Mouse (Mus musculus) heart, postnatal 36 days (tissue): ENCODE results near the gene Ccdc157. TPM values are rescaled to one million over a fixed set of nuclear protein-coding genes. Genes with fewer than 3 reads are reported as not detected.
"Not testable (repeated sequence)": the region's sequence is repeated elsewhere in the genome, so short reads cannot be mapped to it uniquely, and the experiment has no call there.

Experiments
- DNase-seq, 2 experiments: peaks; one replicate each; pipeline ENCODE4 v3.0.0; 2021 to 2022
- intact Hi-C: fragments of 180-260 bp; cut with DNase I; formaldehyde crosslinking; loops from one replicate; pipeline ENCODE4 v1.15.1; 2025
- total RNA-seq, 2 experiments: library from RNA; stranded (reverse); gene quantifications; 2 replicates each; pipeline ENCODE4 v1.2.3; 2021

The Ccdc157 gene
- total RNA-seq = 1 to 10 TPM; 5.0 to 5.3 TPM

DNA sequence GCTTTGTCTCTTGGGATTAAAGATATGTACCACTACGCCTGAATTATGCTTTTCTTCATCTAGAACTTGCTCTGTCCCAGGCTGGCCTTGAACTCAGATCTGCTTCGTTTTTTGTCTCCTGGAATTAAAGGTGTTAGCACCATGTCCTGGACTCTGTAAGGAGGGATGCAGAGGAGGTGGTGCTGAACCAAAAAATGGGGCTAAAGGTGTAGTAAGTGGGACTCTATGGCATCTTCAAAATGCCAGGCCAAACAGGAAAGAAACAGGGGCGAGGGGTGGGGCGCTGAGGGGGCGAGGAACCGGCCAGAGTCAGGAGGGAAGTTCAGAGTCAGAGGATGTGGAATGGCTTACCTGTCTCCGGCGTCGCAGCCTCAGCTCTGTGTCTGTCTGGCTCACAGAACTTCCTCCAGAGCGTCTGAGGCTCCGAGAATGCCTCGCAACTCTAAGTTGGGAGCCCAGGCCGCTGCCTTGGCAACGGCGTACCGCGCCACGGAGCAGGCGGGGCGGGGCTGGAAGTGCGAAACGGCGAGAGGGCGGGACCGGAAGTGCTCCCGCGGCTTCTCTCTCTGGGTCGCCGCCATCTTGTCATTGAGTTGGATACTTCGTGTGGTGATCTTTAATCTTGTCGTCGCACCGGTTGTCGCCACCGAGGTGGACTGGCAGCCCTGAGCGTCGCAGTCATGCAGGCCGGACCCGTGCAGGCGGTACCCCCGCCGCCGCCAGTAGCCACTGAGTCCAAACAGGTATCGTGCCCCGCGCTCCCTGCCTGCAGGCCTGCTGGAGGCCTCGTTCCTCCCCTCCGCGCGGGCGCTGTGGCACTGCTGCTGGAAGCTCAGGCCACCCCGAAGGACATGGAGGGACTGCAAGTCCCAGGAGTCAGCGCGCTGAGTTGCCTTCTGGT is at the start of gene Ccdc157, which contains the start of gene Sf3a1:
Gene Ccdc157, minus strand, starts transcription at position 486 of the 901 bp plus-strand sequence.
Gene Sf3a1, plus strand, starts transcription at position 543 of the 901 bp plus-strand sequence.
- peak; percentile 94 for DNase-seq
- intact Hi-C loops = loop anchor here (1.0 kb wide), 2 partner anchors 25 to 59 kb away; partner anchors contain the start of gene Rnf215

- no peak for DNase-seq
- intact Hi-C loops = no loop called here
Observed at GRCm38 (mm10) chr11:4209556-4209955, 49.5 kb upstream of the Ccdc157 start.

- no peak for DNase-seq
- intact Hi-C loops = no loop called here
Observed at GRCm38 (mm10) chr11:4207655-4208054, 47.6 kb upstream of the Ccdc157 start.

- no peak for DNase-seq
- intact Hi-C loops = no loop called here
Observed at GRCm38 (mm10) chr11:4206563-4206962, 46.5 kb upstream of the Ccdc157 start.

- intact Hi-C loops = no loop called here
- DNase-seq = no peak
Observed at GRCm38 (mm10) chr11:4205951-4206350, 45.9 kb upstream of the Ccdc157 start.

GRCm38 (mm10) chr11:4205097-4205655 is 45.1 kb upstream of the Ccdc157 start:
- intact Hi-C loops = no loop called here

DNA sequence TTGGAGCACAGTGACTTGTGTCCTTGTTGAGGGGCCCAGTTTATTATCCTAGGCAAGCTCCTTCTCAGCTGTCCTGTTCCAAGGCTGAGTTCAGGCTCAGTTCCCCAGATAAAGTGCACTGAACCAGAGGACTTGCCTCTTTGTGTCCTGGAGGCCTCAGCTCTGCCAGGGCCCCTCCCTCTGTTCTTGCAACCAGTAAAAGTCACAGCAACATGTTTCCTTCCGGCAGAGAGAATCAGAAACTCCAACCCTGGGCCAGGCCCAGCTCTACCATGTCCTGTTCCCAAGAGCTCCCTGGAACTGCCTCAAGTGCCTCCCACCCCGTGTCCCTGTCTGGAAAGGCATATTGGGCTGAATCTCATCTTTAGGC is 43.6 kb upstream of the Ccdc157 start:
- intact Hi-C loops = loop anchor here (2.0 kb wide), 1 partner anchor 17 kb away; the partner anchor contains the start of gene Tbc1d10a
- DNase-seq = peak; percentile 79 to 80

More at GRCm38 (mm10) chr11:4205097-4205655, 45.1 kb upstream of the Ccdc157 start:
- no peak for DNase-seq

GRCm38 (mm10) chr11:4202995-4203704 is 43.1 kb upstream of the Ccdc157 start:
- DNase-seq = no peak
- intact Hi-C loops = loop anchor here (2.0 kb wide), 1 partner anchor 16 kb away; the partner anchor contains the start of gene Tbc1d10a

DNA sequence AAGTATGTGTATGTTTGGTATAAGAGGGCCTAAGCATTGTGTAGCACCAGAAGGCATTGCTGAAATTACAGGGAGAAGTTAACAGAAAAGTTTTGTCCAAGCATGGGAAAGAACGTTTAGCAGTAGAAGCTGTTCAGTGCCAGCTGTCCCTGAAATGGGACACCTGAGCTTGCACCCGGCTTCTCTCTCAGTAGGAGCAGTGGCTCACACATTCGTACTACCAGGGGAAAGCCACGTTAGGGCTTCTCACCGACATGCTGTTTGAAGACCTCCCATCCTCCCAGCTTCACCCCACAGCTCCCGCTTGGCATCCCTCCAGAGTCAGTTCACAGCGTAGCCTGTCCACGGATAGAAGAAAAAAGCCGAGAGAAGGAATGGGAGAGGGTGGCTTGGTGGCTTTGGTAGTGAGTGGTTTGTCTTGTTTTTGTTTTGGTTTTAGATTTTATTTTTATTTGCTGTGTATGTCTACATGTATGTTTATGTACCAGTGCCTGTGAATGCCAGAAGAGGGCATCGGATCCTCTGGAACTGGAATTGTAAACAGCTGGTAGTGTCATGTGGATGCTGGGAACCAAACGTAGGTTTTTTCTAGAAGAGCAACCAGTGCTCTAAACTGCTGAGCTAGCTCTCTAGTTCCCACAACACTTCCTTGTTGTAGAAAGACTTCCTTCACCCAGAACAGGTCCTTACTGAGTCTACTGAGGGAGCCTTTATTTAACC is 42.0 kb upstream of the Ccdc157 start:
- DNase-seq = no peak
- intact Hi-C loops = loop anchor here (2.0 kb wide), 1 partner anchor 15 kb away; the partner anchor contains the start of gene Tbc1d10a

GRCm38 (mm10) chr11:4197691-4198090 is 37.6 kb upstream of the Ccdc157 start:
- intact Hi-C loops = no loop called here
- DNase-seq = no peak

DNA sequence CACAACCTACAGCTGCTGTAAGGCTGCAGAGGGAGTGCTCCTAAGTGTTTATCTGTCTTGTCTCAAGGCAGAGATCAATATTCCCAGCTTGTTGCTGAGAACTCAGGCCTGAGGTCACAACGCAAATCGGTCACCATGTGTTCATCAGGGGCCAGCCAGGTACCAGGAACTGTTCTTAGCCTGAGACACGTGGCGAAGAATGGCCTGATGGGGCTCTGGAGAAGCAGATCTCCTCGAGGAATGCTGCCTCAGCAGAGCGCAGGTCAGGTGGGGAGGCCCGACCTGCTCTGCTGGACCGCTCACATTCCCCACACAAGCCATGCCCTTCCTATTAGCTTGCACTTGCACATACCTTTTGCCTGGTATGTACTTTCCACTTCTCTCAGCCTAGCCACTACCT is 36.5 kb upstream of the Ccdc157 start:
- intact Hi-C loops = no loop called here
- DNase-seq = no peak

DNA sequence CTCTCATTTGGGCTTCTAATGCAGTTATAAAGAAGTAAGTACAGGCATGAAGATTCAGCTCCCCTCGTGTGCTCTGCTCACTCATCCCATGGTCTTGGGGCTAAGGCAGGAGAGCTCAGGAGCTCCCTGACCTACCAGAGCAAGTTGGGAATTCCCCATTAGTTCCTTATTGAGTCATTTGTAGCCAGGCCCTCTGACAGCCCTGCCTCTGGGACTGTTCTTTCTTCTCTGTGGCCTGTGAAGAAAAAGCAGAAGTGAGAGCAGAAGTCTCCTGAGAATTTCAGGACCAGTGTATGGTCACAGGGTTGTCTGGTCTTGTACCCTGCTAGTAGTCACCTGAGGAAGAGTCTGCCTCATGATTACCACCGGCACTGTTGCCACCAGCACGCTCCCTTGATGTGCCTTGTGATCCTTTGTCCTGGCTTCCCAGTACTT is 35.5 kb upstream of the Ccdc157 start:
- intact Hi-C loops = no loop called here
- no peak for DNase-seq

GRCm38 (mm10) chr11:4193420-4193819 is 33.3 kb upstream of the Ccdc157 start:
- no peak for DNase-seq
- intact Hi-C loops = no loop called here

DNA sequence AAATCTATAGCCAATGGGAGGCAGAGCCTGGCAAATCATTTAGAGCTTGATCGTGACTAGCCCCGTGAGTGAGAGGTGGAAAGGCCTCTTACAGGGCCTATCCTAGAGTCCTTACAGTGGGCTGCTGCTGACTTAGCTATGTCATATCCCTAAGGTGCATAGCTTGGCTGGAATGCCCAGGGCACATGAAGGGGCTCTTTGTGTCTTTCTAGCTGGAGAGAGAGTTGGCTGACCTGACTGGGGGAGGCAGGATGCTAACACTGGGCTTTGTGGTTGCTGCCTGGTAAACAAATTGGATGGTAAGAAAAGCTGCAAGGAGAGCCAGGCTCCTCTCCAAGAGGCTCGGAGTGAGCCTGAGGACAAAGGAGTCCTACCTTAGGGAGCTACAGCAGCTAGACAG is 32.7 kb upstream of the Ccdc157 start:
- peak in 1 of 2 experiments; percentile 2 for DNase-seq
- intact Hi-C loops = no loop called here

DNA sequence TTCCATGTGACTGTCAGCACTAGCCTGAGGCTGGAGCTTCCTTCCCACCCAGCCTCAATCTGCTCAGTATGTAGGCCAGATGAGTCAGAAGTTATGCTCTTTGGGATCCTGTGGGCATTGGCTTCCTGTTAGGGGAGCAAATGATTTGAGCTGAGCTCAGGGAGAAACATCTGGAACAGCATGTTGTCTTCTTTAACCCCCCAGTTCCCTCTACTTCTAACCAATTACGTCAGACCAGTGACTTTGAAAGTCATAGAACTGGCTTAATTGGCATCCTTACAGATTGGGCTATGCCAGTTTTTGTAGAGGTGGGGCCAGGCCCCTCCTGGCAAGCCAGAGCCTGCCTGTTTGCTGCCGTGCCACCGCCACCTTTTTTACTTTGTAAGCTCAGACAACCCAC is 30.6 kb upstream of the Ccdc157 start:
- DNase-seq = no peak
- intact Hi-C loops = no loop called here

DNA sequence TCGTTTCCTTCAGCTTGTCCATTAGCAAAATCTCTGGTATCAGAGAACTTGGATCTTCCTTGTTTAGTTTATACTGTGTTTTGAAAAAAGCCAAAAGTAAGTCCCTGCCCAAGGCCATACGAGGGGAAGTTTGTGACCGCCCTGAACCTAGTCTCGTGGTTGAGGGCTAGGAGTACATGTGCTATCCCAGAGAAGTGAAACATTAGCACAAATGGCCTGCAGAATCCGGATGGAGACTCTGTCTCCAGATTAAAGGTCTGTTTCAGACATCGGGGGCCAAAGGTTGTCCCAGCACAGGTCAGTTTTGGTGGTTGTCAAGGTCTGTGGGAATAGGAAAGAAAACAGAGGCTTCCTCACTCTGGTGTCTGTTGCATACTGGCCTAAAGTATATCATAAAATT is 29.1 kb upstream of the Ccdc157 start:
- intact Hi-C loops = no loop called here
- no peak for DNase-seq

GRCm38 (mm10) chr11:4187318-4187700 is 27.2 kb upstream of the Ccdc157 start:
- DNase-seq = no peak
- intact Hi-C loops = loop anchor here (2.0 kb wide), 1 partner anchor 15 kb away; no protein-coding TSS in a partner anchor

DNA sequence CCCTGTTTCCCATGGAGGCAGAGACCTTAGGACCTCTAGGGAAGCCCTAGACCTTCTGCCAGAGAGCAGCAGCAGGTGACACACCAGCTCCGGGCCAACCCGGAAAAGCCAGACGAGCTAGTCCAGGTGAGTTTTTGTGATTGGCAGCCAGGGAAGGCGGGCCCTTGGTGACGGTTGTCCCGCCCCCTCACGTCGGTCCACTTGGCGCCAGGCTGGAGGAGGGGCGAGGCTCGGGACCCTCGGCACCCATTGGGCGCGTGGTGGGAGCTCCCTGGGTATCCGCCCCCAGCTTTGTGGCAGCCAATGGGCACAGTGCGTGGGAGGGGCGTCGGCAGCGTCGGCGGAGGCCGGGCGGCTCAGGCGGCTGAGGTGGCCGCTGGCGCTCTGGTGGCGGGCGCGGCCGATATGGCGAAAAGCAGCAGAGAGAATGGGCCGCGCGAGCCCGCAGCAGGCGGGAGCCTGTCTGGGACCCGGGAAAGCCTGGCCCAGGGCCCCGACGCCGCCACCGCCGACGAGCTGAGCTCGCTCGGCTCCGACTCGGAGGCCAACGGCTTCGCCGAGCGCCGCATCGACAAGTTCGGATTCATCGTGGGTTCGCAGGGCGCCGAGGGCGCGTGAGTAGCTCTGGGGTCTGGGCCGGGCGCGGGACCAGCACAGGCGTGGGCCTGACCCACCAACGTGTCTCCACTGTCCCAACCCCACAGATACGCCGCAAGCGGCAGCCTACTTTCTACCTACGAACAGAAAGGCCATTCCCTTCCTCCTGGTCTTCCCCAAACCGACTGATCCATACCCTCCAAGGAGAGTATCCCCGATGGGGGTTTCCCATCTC is 26.6 kb upstream of the Ccdc157 start, which contains the start of gene Tbc1d10a:
Gene Tbc1d10a, plus strand, starts transcription at position 304 of the 832 bp plus-strand sequence.
- intact Hi-C loops = loop anchor here (2.0 kb wide), 1 partner anchor 16 kb away; no protein-coding TSS in a partner anchor
- peak; percentile 96 for DNase-seq

- DNase-seq, intact Hi-C loops: not testable (repeated sequence)
Observed at GRCm38 (mm10) chr11:4185480-4185879, 25.4 kb upstream of the Ccdc157 start.
